Mouse (Mus musculus) urinary bladder, adult 18-20 months (tissue): ENCODE measurements around the gene Sgcd.

Source experiments
- DNase-seq, 2 experiments: peaks; one replicate each; pipeline ENCODE4 v3.0.0; 2022; ENCODE audit warnings: low spot score in 2 of 2, mixed read lengths in 2 of 2

Gene Sgcd

DNA sequence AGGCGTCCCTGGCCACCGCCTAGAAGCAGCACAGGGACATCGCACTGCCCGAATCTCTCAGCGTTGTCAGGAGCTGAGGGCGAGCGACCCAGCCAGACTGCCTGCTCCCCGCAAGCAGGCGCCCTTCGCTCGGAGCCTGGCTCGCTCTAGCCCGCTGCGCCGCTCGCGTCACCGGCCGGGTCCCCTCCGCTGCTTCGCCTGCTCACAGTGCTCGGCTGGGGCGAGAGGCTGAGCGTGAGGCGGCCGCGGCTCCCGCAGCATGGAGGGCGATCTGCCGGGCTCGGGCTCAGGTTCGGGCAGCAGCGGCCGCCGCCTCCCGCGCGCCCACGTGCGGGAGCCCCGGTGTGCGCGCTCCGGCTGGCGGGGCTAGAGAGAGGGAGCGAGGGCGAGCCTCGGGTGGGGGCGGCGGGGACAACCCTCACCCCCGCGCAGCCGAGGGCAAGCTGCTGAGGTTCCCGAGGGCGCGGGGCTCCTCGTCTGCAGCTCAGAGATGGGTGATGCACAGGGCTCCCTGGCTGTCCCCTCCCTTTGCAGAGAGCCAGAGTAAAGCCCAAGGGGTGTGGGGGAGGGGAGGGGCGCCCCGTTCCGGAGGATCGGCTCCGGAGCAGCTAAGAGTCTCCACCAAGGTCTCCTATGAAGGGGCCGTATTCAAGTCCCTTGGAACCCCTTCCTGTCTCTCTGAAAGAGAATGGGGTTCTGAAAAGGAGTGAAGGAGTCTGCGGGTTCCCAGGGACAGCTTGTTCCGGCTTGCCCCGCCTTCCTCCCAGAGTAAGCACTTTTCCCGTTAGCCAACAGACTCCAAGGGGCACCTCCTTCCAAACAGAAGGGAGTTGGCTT is at the start of gene Sgcd:
Gene Sgcd (minus strand): TSS at position 273 of the 837 bp plus-strand sequence.
- no peak for DNase-seq

DNA sequence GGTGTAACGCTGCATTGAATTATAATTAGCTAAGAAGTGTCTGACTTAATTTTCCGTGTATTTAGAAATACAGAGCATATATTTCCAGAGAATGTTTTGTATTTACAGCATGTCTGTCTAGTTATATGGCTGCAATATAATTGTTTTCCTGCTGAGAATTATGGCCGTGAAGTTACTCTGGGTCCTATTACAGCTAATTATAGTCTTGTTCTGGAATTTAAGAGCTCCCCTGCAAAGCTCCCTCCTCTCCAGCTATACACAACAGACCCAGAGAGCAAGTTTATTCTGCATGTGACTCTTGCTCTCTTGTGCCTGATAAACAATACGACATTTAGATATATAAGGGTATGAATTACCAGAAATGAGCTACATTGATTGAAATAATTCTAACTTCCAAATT is 49.3 kb upstream of the Sgcd start:
- no peak for DNase-seq

DNA sequence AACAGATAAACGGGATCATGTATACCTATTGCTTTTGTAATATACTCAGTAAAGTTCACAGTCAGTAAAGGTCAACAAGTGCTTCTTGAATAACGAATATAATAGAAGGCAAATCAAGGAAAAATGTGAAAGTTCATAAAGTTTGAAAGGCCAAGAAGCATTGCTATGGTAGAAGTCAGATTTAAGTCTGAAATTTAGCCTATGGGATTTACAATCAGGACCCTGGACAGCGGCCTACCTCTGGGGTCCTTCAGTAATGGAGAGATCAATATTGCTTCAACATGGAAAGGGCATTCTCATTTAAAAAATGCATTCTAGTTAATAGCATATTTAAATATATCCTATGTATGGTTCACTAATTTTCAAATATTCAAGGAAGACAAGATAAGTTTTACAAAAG is 24.1 kb upstream of the Sgcd start:
- no peak for DNase-seq

DNA sequence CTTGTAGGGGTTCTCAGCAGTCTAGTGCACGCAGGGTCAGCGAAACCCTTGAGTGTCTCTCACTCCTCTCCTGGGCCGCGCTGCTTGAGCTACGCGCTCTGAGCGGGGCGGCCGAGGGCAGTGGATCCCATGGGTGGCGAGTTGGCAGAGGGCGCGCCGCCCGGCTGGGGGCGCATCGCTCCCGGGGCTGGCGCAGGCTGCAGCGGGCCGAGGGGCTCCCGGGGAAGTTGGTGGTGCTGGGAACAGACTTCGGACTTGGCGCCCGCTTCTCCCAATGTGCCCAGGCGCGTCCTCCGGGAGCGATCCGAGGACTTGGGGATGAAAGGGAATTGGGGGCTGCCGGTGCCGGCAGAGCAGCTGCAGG is 454 bp downstream of the Sgcd start:
- no peak for DNase-seq

DNA sequence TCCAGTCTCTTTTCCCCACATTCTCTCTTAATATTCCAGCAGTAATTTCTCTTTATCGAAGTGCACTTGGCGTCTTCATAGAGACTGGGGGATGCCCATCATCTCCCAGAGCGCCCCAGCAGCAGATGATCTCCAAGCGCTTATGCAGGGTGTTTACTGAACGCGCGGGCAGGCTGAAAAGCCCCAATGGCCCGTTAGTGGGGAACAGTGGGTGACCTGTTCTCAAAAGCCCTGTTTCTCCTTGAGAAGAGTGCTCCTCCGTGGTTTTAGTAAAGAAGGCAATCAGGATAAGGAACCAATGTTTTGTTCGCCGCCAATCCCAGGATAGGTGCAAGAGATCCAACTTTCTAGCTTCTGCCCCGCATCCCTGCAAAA is 889 bp downstream of the Sgcd start:
- no peak for DNase-seq

DNA sequence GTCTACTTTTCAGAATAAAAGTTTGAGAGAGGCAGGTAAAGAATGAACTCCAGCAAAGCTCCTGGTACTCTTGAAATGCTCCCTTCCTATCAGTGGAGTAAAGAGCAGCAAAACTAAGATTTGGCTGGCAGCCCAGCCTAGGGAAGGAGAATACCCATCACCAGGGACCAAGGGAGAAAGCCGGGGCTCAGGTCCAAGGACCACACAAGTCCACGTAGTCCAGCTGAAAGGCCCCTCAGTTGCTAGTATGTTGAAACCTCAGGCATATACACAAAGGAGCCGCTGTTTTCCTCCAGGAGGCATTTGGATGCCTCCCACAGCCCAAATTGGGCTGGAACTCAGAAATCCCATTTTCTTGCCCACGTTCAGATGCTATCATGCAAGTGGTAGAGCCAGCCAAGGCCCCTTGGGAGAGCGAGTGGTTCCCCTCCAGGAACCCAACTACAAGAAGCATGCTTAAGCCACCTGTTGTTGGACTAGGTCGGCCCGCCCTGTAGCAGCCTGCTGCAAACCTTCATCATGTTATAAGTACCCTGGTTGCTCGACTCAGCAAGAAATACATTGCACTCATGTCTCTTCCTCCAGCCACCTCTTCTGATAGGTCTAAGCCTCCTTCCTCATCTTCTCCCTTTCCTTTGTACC is 1.4 kb downstream of the Sgcd start:
- no peak for DNase-seq

DNA sequence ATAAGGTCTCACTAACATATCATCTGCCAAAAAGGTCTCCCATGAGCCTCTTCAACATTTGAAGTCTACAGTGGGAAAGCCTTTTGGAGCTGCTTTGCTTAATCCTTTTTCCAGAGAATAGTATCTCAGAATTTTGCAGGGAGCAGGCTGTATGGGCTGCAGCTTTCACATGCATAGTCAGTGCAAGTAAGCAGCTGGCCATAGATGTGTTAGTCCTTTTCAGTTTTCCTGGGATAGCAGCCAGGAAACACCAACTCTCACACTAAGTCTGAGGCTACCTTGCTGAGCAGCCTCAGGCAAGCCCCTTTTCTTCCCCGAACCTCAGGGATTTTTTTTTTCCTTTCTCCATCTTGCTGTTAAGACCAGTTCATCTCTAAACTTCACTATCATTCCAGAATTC is 6.6 kb downstream of the Sgcd start:
- no peak for DNase-seq

DNA sequence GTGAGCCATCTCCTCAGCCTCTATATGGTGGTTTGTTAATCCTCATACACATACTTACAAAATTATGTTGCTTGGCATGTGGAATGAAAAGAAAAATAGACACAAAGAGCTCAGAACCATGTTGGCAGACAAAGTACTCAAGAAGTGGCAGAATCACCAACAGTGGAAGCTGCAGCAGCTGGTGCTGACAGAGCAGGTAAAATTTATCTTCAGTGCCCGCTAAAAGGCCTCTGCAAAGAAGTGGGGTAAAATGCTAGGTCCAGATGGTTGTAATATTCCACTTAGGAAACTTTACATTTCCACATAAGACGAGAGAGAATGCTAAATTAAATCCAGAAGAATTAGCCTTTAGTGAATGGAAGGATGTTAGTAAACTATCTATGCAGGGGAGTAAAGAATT is 7.7 kb downstream of the Sgcd start:
- no peak for DNase-seq

DNA sequence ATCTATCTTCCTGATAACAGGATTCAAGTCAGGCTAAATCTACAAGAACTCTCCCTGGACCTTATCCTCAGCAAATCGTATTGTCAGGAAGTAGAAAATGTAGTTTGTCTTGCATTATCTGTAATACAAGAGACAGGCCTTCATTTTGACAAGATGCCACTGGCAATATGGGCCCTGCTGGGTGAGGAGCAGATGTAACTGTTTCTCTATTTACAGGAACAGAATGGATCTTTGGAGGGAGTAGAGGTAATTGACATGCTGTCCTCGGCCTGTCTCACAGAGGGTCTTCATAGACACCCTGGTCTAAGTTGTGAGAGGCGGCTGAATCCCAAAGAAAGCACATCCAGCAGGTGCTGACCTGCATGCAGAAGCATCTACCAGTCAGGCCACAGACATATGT is 35.5 kb downstream of the Sgcd start:
- DNase-seq: no peak

DNA sequence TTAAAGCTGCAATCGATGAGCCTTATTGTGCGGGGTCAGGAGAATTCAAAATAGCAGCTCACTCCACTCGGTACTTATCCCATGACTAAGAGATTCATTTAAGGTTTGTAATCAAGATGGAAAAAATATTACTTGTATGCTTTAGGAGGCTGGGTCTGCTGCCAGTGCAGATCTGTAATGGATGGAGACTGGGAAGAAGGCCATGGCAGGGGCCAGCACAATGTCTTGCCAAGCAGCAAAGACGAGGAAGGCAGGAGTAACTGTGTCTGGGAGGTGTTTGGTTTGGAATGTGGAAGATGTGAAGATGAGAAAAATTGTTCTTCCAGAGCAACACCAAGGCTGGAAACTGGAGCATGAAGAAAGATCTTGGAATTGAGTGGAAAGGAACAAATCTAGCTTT is 36.4 kb downstream of the Sgcd start:
- no peak for DNase-seq

DNA sequence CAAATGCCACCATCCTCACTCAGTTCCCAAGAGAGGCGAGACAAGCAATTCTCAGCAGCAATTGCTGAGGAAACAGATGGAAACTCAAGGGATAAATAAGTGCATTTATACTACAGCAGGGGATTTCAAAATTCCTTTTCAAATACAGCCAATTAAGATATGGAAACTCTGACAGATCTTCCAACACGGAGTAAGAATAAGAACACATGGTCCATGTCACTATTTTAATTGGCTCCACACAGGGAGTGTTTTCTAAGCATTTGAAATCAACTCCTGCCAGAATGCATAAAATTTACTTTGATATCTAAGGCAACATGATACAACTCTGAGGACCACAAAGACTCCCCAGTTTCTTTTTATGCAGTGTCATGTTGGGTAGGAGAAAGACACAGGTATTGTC is 49.0 kb downstream of the Sgcd start:
- no peak for DNase-seq

DNA sequence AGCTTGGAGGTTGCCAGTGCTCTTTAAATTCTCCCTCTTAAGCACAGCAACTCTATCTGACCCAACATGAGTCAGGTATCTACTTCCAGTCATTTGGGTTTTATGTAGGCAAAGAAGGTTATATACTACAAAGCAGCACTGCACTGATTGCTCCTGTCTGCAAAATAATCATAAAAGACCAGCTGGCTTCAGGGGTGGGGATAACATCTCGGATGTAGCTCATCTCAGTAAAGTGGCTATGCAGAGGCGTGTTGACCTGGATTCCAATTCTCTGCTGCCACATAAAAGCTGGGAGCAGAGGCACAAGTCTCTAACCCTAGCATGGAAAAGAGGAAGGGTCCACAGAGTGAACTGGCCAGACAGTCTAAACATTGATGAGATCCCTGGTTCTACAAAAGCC is 71.2 kb downstream of the Sgcd start:
- no peak for DNase-seq

DNA sequence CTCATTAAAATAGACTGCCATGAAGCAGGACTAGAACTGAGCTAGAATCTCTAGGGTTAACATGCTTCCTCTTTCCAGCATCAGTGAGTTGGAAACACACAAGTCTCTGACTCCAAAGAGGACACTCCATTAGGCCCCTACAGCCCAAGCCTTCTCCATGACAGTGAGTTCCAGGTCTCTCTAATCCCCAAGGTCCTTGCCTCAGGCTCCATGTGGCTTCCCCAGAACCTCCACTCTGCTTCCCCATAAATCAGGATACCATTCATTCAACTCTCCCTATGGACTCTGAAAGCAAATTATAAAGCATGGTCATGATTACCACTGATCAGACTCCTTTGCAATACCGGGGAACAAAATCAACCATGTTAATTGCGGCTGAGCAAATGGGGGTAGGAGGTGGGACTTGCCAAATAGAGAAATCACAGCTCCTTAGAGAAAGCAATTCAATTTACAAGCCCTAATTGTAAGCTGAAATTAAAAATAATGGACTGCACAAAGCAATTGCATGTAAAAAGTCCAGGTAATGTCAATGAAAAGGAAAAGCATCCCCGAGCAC is 97.1 kb downstream of the Sgcd start:
- DNase-seq: no peak

DNA sequence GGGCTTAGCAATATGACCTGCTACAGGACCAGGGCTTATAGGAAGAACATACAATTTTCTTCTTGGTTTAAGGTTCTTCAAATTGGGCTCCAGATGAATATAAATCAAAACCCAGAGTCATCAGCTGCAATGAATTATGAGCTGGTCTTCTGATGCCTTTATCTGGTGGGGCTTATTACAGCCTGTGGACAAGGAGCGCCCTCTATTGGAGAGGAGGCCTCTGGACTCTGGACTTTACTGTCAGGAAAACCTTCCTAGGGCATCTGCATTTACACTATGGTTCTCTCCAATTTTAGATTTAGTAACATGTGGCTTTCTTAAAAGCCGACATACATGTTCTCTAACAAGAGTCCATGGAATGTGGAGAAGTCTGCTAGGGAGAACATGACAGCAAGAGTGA is 98.5 kb downstream of the Sgcd start:
- DNase-seq: no peak

DNA sequence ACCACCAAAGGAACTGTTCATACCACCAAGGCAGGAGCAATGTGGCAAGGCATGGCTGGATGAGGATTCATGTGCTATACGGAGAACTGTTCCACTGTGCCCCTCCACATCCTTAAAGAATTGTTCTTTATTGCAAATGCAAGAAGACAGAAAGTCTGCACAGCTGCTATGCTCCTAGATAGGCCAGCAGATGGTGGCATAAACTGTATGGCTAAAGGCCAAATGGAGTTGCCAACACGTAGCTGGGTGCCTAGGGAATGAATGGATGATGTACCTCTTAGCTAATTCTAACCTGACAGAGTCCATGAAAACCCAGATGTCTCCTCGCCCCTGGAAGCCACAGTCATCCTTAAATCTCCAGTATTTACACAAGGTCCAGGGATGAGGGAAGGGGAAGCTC is 103.5 kb downstream of the Sgcd start:
- DNase-seq: no peak

DNA sequence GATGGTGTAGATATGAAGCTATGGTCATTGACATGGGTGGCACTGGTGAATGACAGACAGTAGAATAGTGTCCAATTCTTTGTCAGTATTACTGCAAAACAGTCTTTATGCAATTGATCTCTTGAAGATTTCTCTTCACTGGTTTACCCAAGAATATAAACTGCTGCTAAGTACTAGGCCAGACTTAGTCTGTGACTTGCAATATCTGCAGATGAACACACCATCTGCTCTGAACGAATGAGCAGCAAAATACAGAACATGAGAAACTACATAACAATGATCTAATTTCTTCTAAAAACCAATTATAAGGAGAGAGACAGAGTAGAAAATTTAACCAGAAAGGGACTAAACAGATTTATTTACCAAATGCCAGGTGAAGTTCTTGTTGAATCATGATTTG is 105.2 kb downstream of the Sgcd start:
- no peak for DNase-seq

DNA sequence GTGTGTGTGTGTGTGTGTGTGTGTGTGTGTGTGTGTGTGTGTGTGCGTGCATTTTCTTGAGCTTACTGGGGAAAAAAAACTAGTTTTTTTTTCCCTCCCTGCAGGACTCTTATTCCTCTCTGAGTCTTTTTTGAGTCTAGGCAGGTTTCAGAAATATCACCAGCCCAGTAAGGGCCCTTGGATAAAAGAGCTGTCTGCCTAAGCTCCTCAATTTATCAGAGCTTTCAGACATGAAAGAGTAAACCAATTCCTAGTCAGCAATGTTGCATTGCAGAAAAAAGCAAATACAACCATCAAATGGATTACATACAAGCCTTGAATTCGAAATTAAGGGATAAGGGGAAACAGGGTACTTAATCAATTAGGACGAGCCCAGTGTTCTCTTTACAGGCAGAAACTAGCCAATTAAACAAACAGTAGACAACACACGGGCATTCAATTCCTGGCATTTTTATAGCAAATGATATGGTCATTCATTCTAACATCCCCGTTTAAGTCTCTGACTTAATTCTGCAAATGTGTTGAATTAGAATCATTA is 112.1 kb downstream of the Sgcd start:
- no peak for DNase-seq

DNA sequence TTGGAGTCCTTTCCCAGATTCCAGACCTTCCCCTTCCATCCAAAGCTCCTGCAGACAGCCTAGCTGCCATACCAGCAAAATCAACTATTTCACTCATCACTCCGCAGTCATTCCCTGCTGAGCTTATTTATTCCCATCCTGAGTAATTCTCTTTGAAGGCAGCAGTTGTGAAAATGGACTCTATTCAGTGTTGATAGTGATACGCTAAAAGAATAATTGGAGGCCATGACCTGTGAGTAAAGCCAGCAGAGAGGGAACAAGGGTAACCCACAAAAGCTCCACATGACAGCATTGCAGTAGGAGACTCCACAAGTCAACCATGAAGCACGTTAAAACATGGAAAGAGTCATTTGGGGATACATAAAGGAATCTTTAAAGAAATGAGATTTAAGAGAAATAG is 142.9 kb downstream of the Sgcd start:
- DNase-seq: no peak

DNA sequence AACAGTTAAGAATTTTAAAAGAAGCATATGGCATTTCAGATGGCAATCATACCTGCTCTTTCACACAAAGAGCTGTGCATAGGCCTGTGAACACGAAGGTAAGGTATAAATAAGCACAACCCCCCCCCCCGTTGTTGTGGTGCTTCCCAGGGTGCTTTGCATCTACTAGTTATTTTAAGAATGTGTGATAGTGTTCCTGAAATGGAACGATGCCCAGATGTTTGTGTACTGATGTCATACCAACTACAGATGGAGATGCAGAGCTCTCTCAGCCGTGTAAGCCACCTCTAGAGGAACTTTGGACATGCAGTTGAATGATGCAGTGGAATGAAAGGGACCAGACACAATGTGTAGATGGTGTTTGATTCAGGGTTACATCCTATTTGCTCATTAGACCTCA is 155.5 kb downstream of the Sgcd start:
- DNase-seq: no peak

DNA sequence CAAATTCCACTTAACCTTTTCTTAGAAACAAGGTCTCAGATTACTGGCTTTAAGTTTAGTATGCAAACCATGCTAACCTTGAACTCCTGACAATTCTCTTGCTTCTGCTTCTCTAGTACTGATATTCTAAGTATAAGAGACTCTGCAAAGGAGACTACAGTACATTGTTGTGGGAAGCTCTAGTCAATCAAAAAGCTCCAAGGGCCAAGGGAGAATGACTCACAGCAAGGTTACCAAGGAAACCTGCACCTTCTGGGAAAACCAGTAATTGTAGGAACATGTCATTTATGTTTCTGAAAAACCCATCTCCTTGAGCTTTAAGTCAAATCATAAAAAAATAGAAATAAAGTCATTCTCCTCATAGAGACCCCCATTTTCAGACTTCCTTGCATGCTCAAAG is 178.5 kb downstream of the Sgcd start:
- no peak for DNase-seq

DNA sequence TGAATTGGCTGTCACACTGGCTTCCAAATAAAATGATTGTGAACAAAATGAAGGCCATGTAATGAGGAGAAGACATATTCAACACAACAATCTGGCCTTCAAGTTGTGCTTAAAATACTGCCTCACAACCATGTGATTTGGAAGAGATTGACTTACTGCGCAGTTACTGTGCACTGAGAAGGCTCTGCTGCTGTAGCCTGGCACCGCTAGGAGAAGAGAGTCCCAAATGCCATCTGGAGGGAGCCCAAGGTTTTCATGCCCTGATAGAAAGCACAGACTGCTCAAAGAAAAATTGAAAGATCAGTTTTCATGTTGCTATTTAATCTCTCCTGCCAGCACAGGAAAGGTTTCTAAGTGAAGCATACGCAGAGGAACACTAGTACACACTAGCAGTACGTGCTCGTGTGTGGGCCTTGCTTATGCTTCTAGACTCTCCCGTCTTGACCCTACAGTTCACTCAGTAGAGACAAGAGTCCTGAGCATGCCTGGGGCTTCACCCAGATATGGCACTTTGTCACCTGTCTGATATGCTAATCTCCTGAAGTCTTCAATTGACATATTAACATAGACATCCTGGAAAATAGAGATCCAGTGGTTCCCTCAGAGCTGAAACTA is 184.6 kb downstream of the Sgcd start:
- DNase-seq: no peak

DNA sequence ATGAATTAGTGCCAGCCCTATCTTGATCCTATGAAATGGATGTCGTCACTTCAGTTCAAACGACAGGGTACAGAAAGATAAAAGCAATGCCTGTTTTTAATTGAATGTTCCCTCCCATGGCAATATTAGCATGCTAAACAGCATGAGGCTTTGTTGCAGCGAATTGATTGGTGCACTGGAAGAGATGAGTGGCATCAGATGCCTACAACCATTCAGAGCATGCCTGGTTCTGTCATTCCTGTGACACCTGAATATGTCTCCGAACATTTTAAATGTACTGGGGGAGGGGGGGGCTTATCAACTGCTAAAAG is 210.9 kb downstream of the Sgcd start:
- no peak for DNase-seq
